Mouse (Mus musculus): ENCODE data around the gene Klhl13. TPM values are rescaled to one million over a fixed set of nuclear protein-coding genes. Genes with fewer than 3 reads are reported as not detected.

The Klhl13 gene
- polyA plus RNA-seq, 1 experiment from 2014 or later: 48.5 TPM

DNA sequence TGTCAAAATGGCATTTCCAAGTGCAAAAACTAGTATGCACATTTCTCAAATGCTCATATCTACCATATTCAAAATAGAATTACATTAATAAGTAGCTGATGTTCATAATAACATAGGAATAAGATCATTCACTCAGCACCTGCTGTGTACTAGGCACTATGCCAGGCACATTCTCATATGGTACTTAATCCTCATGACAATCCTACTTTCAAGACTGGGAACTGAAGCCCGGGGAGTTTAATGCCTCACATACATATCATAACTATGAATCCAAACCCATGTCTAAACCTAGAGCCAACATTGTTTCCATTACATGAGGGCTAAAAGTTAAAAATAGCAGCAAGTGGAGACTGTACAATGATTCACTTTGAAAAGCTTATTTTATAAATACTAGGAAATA, 97.3 kb downstream of the Klhl13 start:
- 92% methylated on average over 1 of the region's 1 CpGs for WGBS
- H3K4me1 ChIP-seq: no peaks in the 10 kb centered on the region
- no peaks in the 10 kb centered on the region for H3K9me3 ChIP-seq (replicated peaks)
- H3K27me3 ChIP-seq (ENCODE audit: low read depth, poor library complexity, severe bottlenecking): no peaks in the 10 kb centered on the region
- DNase-seq (ENCODE audit: low spot score): no peak
- H3K27ac ChIP-seq (replicated peaks): no peak overlapping the region
- no peaks in the 10 kb centered on the region for H3K36me3 ChIP-seq
- no peak overlapping the region for H3K4me3 ChIP-seq

- Histone ChIP-seq H3K36me3 (no peaks in the 10 kb centered on the region), H3K4me3 (no peak overlapping the region), H3K27me3 (ENCODE audit: low read depth, poor library complexity, severe bottlenecking) (no peaks in the 10 kb centered on the region), H3K9me3 (replicated peaks) (no peaks in the 10 kb centered on the region), H3K27ac (replicated peaks) (no peak overlapping the region), H3K4me1 (peaks cover 6% of the 10 kb centered on the region)
- no peak for DNase-seq (ENCODE audit: low spot score)
These were observed 116.1 kb downstream of the Klhl13 start for GRCm38 (mm10) chrX:23248752-23249151.

All from midbrain, embryonic 10.5 days (tissue).